Mouse (Mus musculus): ENCODE measurements around the gene Cyp4x1. TPM values are rescaled to one million over a fixed set of nuclear protein-coding genes. Genes with fewer than 3 reads are reported as not detected.

Cyp4x1 gene
- total RNA-seq, 2 experiments from 2014 or later, result not detected

GRCm38 (mm10) chr4:115056921-115057673 is 77.0 kb downstream of the Cyp4x1 start:
- peak; percentile 54 for DNase-seq

- no peak for DNase-seq
Measured at GRCm38 (mm10) chr4:115056371-115056920, 77.6 kb downstream of the Cyp4x1 start, which contains the start of gene Tal1. Gene Tal1 (plus strand): TSS chr4:115056426.

Other genes with a start within 250 kb of the Cyp4x1 start
- under 1 TPM; 0.19 to 0.33 TPM for gene Foxd2, start 225.4 kb downstream of the Cyp4x1 start, total RNA-seq (2021)
- gene Foxe3, start 208.3 kb downstream of the Cyp4x1 start, total RNA-seq (2021), result not detected
- gene Cmpk1, start 147.0 kb downstream of the Cyp4x1 start, total RNA-seq (2021), result 10 to 100 TPM; 23.3 to 27.8 TPM
- under 1 TPM in 1 of 2 experiments, not detected in 1; 0.24 TPM for gene Stil, start 134.1 kb downstream of the Cyp4x1 start, total RNA-seq (2021)
- 1 to 10 TPM in 1 of 2 experiments, under 1 TPM in 1; 0.46 to 1.3 TPM for gene Tal1, start 77.9 kb downstream of the Cyp4x1 start, total RNA-seq (2021)
- not detected for gene Pdzk1ip1, start 45.6 kb downstream of the Cyp4x1 start, total RNA-seq (2021)
- not detected for gene Cyp4a29, start 107.8 kb upstream of the Cyp4x1 start, total RNA-seq (2021)
- gene Cyp4a12a, start 164.8 kb upstream of the Cyp4x1 start, total RNA-seq (2021), result not detected